Mouse (Mus musculus): ENCODE results near the gene Epha6. TPM values are rescaled to one million over a fixed set of nuclear protein-coding genes. Genes with fewer than 3 reads are reported as not detected.

The Epha6 gene
- total RNA-seq, 2 experiments from 2014 or later = 205 to 218 TPM

DNA sequence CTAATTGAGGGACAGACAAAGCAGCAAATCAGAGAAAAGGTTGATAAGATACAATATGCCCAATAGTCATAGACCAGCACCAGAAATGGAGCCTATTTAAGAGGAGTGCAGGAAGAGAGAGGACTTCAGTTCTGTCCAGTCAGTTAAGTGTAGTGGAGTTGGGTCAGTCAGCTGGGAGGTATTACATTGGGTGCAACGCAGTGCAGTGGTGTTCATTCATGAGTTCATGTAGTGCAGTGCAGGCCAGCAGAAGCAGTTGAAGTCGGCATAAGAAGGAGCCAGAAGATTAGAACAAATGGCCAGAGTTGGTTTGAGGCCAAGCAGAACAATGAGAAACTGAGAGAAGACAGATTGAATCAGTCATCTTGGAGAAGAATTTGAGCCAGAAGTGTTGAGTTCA, 833.0 kb downstream of the Epha6 start:
- Histone ChIP-seq H3K4me3 (no peak overlapping the region), H3K27ac (no peak overlapping the region)
- TF ChIP-seq CTCF (conservative IDR thresholded peaks at IDR 0.05) = no peak
- no peak for DNase-seq (ENCODE audit: low spot score in 2 of 2)

DNA sequence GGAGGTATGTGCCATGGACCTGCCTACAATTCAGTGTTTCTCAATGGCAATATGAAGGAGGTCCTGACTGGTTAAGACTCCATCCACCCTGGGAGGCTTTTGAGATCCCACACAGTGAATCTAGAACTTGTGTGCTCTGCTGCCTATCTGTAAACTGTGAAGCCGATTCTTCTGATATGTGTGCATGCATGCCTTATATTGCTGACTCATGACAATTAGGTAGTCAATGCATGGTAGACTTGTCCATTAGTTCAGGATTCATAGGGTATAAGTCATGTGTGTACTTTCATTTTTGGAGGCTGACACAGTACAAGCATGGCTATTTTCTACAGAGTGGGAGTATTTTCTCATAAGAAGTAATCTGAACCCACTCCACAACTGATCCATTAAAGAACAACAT, 834.9 kb downstream of the Epha6 start:
- Histone ChIP-seq H3K4me3 (no peak overlapping the region), H3K27ac (no peak overlapping the region)
- TF ChIP-seq CTCF (conservative IDR thresholded peaks at IDR 0.05) = no peak
- DNase-seq (ENCODE audit: low spot score in 2 of 2) = no peak

DNA sequence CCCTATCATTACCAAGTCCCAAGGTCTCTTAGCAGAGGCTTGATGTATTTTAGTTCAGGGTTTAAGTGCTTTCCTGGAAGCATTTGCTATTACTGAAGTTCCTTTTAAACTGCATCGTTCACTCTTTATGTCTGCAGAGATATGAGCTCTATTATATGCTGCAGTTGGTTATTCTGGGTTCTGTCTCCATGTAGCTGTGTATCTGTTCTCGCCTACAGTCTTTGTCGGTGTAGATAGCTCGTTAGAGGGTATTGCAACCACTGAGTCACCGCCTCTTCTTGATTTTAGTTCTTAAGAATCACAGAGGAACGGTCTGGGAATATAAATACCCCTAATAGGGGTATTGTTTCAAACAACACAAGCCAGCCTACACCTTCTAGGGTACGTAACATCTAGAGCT, 835.4 kb downstream of the Epha6 start:
- Histone ChIP-seq H3K27ac (no peak overlapping the region), H3K4me3 (no peak overlapping the region)
- no peak for TF ChIP-seq CTCF (conservative IDR thresholded peaks at IDR 0.05)
- DNase-seq (ENCODE audit: low spot score in 2 of 2) = no peak

DNA sequence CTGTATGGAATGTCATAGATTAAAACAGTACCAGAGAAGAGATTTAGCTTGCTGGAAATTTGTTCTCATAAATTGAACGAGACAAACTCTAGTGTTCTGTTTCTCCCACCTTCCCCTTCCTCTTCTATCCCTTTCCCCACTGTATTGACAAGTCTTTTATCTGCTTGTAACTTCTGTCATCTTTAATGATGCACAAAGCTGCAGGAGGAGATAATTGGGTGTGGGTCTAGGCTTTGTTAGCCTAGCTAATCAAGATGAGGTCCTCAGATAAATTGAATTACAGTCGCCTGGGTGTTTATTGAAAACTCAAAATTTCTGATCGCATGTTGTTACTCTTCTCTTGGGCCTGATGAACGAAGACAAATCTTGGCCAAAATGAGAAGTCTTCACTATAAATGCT, 844.5 kb downstream of the Epha6 start:
- DNase-seq (ENCODE audit: low spot score in 2 of 2) = no peak
- H3K27ac ChIP-seq = no peak overlapping the region
- no peak overlapping the region for H3K4me3 ChIP-seq
- no peak for TF ChIP-seq CTCF (conservative IDR thresholded peaks at IDR 0.05)

DNA sequence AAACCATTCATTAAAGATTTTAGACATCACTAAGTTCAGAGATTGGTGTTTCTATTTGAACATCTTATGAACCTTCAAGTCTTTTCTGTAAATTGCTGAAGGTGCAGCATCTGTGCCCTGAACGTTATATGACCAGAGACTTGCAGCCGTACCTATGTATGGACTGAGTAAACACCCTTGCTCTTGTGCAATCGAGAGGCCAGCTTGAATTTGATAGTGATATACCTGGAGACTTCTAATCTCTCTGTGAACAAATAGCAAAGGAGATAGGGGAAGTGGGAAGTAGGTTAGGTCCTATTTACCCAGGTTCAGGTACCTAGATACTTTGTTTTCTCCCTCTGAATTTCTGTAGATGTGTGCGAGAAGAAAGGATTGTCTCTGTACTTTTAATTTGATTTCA, 854.4 kb downstream of the Epha6 start:
- no peak for TF ChIP-seq CTCF (conservative IDR thresholded peaks at IDR 0.05)

DNA sequence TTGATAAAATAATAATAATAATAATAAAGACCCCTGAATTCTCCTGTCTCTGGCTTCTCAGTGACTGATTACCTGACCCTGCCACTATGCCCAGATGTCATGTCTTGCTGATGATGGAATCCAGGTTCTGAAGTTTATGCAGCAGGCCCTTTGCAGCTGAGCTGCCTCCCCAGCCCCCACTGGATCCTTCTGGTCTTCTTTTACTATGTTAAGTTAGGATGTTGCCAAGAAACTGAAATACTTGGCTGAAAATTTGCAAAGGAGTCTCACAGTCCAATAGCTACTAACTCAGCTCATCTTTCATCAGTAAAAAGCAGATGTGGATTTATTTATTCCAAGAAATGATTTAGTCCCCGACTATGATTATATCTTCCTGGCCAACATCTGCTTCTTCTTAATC, 861.7 kb downstream of the Epha6 start:
- peak in 1 of 2 experiments; percentile 9 for DNase-seq (ENCODE audit: low spot score in 2 of 2)
- Histone ChIP-seq H3K27ac (no peak overlapping the region), H3K4me3 (no peak overlapping the region)
- no peak for TF ChIP-seq CTCF (conservative IDR thresholded peaks at IDR 0.05)

More for the DNA sequence above, 854.4 kb downstream of the Epha6 start:
- Histone ChIP-seq H3K27ac (no peak overlapping the region), H3K4me3 (no peak overlapping the region)
- no peak for DNase-seq (ENCODE audit: low spot score in 2 of 2)

DNA sequence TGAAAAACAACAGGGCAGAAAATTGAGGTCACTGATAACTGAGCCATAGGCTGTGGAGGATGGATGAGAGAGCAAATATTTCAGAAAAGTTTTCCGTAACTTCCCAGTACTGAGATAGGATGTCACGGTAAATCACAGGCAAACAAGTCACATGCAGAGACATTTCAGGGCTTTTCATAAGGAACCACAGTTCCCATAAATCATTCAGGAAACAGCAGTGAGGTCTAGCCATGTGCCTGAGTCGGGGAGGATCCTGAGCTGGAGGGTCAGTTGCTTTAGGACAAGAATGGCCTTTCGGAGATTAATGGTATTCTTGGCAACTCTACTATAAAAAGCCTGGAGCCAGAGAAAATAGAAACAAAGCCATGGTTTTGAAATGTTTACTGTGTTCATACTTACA, 889.8 kb downstream of the Epha6 start:
- no peak overlapping the region for H3K27ac ChIP-seq
- no peak for TF ChIP-seq CTCF (conservative IDR thresholded peaks at IDR 0.05)
- DNase-seq (ENCODE audit: low spot score in 2 of 2) = no peak
- no peak overlapping the region for H3K4me3 ChIP-seq

DNA sequence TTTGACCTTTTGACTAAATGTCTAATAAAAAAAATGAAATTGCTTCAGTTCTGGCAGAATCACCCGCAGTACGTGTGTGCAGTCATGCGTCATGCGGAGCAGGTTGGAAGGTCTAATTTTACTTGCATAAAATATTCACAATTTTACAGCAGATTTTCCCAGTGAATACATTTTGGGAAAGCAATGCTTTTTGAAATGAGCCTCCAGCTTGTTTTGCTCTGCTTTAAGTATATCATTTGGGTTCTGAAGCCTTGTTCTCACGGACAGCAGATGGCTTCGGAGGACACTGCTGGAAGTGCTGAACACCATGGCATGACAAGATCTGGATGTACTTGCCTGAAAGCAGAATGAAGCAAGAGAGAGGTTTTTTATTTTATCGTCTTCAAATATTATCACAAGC, 912.1 kb downstream of the Epha6 start:
- Histone ChIP-seq H3K4me3 (no peak overlapping the region), H3K27ac (peak overlapping the region; percentile 67)
- peak; percentile 31 for TF ChIP-seq CTCF (conservative IDR thresholded peaks at IDR 0.05)
- peak; percentile 67 to 82 for DNase-seq (ENCODE audit: low spot score in 2 of 2)

DNA sequence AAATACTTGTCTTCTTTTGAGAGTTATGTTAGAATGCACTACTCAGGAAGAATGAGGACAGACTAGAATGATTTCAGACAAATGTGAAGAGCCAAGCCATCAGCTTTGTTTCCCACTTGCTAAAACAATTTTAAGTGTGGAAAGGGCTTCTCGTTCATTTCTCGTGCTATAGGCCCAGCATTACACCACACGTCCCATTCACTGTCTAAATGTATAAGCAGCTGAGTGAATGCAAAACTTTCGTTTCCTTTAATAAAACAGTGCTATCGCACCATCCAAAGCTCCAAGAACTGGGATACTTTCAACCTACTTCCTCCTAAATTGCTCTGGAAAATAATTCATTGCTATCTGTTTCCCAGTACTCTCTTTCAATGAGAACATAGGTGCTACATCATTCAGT, 916.2 kb downstream of the Epha6 start:
- no peak overlapping the region for H3K27ac ChIP-seq
- no peak for TF ChIP-seq CTCF (conservative IDR thresholded peaks at IDR 0.05)
- H3K4me3 ChIP-seq = no peak overlapping the region
- no peak for DNase-seq (ENCODE audit: low spot score in 2 of 2)

DNA sequence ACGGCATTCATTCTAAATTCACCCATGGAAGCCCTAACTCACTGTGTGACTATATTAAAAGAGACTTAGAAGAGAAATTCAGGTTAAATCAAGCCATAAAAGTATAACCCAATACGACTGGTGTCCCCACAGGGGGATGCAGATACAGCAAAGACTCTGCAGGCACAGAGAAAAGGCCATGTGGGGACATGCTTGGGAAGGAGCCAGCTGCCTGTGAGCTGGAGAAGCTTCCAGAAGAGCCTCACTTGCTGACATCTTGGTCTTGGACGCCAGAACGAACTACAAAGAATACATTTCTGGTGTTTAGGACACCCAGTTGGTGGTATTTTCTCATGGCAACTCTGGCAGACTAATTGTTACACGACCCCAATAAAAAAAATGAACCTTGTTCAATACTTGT, 920.2 kb downstream of the Epha6 start:
- DNase-seq (ENCODE audit: low spot score in 2 of 2) = no peak
- no peak overlapping the region for H3K4me3 ChIP-seq
- H3K27ac ChIP-seq = peak overlapping the region; percentile 75; the same call in 1 of the 2 replicates
- no peak for TF ChIP-seq CTCF (conservative IDR thresholded peaks at IDR 0.05)

DNA sequence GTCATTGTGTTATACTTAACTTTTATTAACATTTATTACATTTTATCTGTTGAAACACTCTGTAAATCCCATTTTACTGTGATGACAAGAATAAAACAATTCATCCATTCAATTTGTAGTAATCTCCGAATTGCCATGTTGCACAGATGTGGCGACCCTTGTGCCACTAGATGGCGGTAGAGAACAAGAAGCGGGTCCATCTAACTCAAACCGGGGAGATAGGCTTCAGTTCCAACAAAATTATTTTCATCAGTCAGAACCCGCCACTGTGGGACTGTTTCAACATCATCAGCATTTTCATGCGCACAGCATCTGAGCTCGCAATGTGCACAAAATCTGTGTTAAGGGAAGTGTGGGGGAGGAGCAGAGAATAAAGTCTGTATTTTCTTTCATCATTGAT, 921.9 kb downstream of the Epha6 start:
- TF ChIP-seq CTCF (conservative IDR thresholded peaks at IDR 0.05) = peak; percentile 99
- Histone ChIP-seq H3K27ac (peak overlapping the region; percentile 75), H3K4me3 (no peak overlapping the region)
- peak; percentile 84 to 86 for DNase-seq (ENCODE audit: low spot score in 2 of 2)

DNA sequence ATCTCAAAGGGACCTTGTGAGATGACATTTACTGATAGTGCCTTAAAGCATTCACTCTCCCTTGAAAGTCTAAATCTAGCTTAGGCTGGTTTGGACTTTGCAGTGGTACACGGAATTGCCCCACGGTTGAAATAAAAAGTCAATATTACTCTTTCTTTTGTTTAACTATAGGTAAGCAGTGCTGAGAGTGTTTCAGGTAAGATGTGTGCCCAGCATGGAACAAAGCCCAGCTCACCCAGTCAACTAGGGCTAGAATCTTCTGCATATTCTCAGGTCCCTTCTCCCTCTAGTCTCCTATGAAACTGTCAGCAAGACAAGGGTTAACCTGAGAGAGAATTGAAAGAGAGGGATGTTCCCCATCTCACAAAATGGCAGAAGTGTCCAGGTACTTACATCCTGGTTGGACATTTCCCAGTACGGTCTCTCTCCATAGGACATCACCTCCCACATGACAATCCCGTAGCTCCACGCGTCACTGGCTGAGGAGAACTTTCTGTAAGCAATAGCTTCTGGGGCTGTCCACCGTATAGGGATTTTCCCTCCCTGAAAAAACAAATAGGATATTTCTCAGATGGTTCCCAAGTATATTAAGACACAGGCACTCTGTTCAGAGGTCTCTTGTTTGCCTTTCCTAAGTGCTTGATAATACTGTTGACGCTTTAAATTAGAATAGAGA, 923.0 kb downstream of the Epha6 start:
- DNase-seq (ENCODE audit: low spot score in 2 of 2) = no peak
- TF ChIP-seq CTCF (conservative IDR thresholded peaks at IDR 0.05) = no peak
- Histone ChIP-seq H3K27ac (no peak overlapping the region), H3K4me3 (no peak overlapping the region)

DNA sequence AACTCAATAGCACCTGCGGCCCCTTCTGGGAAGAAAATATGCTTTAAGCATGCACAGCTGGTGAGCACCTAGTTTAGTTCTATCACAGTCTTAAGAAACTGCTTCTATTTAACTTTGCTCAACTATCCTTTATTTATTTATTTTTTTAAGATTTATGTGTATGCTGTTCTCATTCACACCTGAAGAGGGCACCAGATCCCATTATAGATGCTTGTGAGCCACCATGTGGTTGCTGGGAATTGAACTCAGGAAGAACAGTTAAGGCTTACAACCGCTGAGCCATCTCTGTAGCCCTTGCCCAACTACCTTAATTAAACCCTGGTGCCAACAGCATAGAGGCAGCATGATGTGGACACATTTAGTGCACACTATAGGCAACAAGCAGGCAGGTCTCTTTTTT, 938.4 kb downstream of the Epha6 start:
- no peak overlapping the region for H3K27ac ChIP-seq
- H3K4me3 ChIP-seq = no peak overlapping the region
- no peak for DNase-seq (ENCODE audit: low spot score in 2 of 2)
- TF ChIP-seq CTCF (conservative IDR thresholded peaks at IDR 0.05) = peak; percentile 65

DNA sequence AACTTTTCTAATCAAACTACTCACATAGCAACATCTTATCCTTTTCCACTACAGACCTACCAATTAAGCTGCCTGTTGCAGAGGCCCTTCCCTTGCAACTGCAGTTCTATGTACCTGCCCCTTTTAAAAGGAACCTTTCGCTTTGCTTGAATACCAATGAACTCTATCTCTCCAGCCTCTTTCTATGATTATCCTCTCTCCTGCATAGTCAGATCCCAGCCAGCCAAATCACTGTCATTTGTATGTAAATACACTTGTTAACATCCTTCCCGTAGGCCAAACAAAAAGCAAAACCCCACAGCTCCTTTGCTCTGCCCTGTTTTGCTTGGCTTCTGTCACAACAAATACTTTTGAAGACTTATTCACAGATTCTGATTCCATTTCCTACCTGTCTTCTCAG, 961.6 kb downstream of the Epha6 start:
- Histone ChIP-seq H3K27ac (no peak overlapping the region), H3K4me3 (no peak overlapping the region)
- no peak for DNase-seq (ENCODE audit: low spot score in 2 of 2)
- TF ChIP-seq CTCF (conservative IDR thresholded peaks at IDR 0.05) = no peak

Measured in layer of hippocampus, adult 2 months (tissue).